14 mouse cellular contexts compared by ENCODE assay signal in the genomic region with DNA sequence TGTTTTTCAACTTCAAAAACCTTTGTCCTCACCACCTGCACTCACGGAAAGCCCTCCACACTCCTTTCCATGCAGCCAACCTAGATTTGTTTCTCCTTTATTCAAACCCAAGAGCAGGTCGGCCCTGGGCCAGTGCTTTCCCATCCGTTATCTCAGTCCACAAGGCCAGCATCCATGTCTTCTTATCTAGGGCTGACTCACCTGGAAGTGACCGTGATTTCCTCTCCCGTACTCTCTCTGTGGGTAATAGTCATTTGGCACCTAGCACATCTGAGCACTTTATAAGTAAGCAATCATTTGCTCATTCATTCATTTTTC.
A peak's percentile ranks its signal among the peaks of the same experiment; 100 is the strongest.
DNase-seq lines count a peak whose midpoint lies in the region; ATAC-seq and TF ChIP-seq lines count a peak whose summit lies in the region.
"Had no signal": no experiment of that assay in that cellular context is flagged by ENCODE, and none has a peak within 500 bp of the region (broad histone marks: within the 10 kb centered on the region; RNA-seq: fewer than 3 reads in every experiment).

No protein-coding gene starts in this region.

- 64% methylated on average over 5 of the region's 5 CpGs for WGBS in kidney, adult 2 months
- WGBS in heart, embryonic 11.5 days (ENCODE audit: insufficient replicate concordance) = 45% methylated on average over 5 of the region's 5 CpGs
- WGBS in limb, embryonic 14.5 days = 60% methylated on average over 5 of the region's 5 CpGs

- no peaks in the 10 kb centered on the region for H3K27me3 ChIP-seq in kidney, adult 2 months (replicated peaks; ENCODE audit: control insufficient read depth, insufficient read depth, low read length)
- peaks cover 8% of the 10 kb centered on the region for H3K27me3 ChIP-seq in heart, embryonic 11.5 days (ENCODE audit: control insufficient read depth, insufficient read depth, low read length)
- no peaks in the 10 kb centered on the region for H3K27me3 ChIP-seq in limb, embryonic 14.5 days (ENCODE audit: control insufficient read depth, insufficient read depth, low read length)
- H3K27me3 ChIP-seq: CH12.LX; neural tube, embryonic 15.5 days had no signal

- ATAC-seq in heart, embryonic 11.5 days (replicated peaks; ENCODE audit: insufficient number of reproducible peaks, low FRiP score, low TSS enrichment) = no peak
- ATAC-seq in limb, embryonic 14.5 days (ENCODE audit: low FRiP score, low read depth) = no peak
- ATAC-seq in erythroid progenitor cell, adult 5-6 weeks (replicated peaks; ENCODE audit: low FRiP score, poor library complexity, severe bottlenecking) = no peak

- peaks cover 15% of the 10 kb centered on the region for H3K4me1 ChIP-seq in kidney, adult 2 months (ENCODE audit: control insufficient read depth, insufficient read depth, low read length)
- H3K4me1 ChIP-seq in heart, embryonic 11.5 days (ENCODE audit: control insufficient read depth, insufficient read depth, low read length) = peaks cover 10% of the 10 kb centered on the region
- peaks cover 14% of the 10 kb centered on the region for H3K4me1 ChIP-seq in limb, embryonic 14.5 days (ENCODE audit: control insufficient read depth, insufficient read depth, low read length)

- TF ChIP-seq CTCF in kidney, adult 2 months (conservative IDR thresholded peaks at IDR 0.05; ENCODE audit: insufficient read depth, insufficient read length, low read depth, low read length) = no peak

- H3K4me2 ChIP-seq in heart, embryonic 11.5 days = no peak overlapping the region
- H3K4me2 ChIP-seq in limb, embryonic 14.5 days (replicated peaks; ENCODE audit: low read depth, low read length, severe bottlenecking) = no peak overlapping the region
- H3K4me2 ChIP-seq: liver, embryonic 11.5 days; neural tube, embryonic 15.5 days had no signal

- no peaks in the 10 kb centered on the region for H3K9me3 ChIP-seq in heart, embryonic 11.5 days (replicated peaks; ENCODE audit: control insufficient read depth, low read length)
- H3K9me3 ChIP-seq in limb, embryonic 14.5 days (ENCODE audit: control insufficient read depth, low read length) = no peaks in the 10 kb centered on the region
- H3K9me3 ChIP-seq: neural tube, embryonic 15.5 days had no signal

- H3K4me3 ChIP-seq in kidney, adult 2 months (ENCODE audit: insufficient read depth, low read depth, low read length) = no peak overlapping the region
- H3K4me3 ChIP-seq in heart, embryonic 11.5 days (ENCODE audit: low read depth, low read length) = no peak overlapping the region
- H3K4me3 ChIP-seq in limb, embryonic 14.5 days (replicated peaks; ENCODE audit: low read length) = no peak overlapping the region
- H3K4me3 ChIP-seq: neural tube, embryonic 15.5 days had no signal

- H3K9ac ChIP-seq in heart, embryonic 11.5 days (ENCODE audit: low read depth, low read length) = no peak overlapping the region
- H3K9ac ChIP-seq in limb, embryonic 14.5 days (ENCODE audit: low read depth, low read length, severe bottlenecking) = no peak overlapping the region
- H3K9ac ChIP-seq: neural tube, embryonic 15.5 days had no signal

- H3K27ac ChIP-seq in kidney, adult 2 months (ENCODE audit: insufficient read depth, low read depth, low read length) = no peak overlapping the region; the same call in 1 of the 2 replicates
- H3K27ac ChIP-seq in heart, embryonic 11.5 days (ENCODE audit: low read depth, low read length) = 0 out of 2 replicates have a peak overlapping the region, but pooled peaks have one; percentile 70
- peak overlapping the region; percentile 46; the same call in 1 of the 2 replicates for H3K27ac ChIP-seq in limb, embryonic 14.5 days (replicated peaks; ENCODE audit: low read depth, low read length)
- H3K27ac ChIP-seq: macrophage had no signal

- no peak for TF ChIP-seq POLR2A in kidney, adult 2 months (IDR thresholded peaks at IDR 0.05; ENCODE audit: low read depth, low read length)
- TF ChIP-seq POLR2A in limb, embryonic 14.5 days (IDR thresholded peaks at IDR 0.05; ENCODE audit: borderline replicate concordance, extremely low read depth, insufficient read depth, insufficient read length) = no peak

- DNase-seq in kidney, adult 2 months = peak; percentile 10
- no peak for DNase-seq in kidney, postnatal 4 days
- peak; percentile 10 for DNase-seq in adrenal gland, postnatal 25 days
- no peak for DNase-seq in limb, embryonic 14.5 days (ENCODE audit: low spot score)
- DNase-seq in adipocyte (ENCODE audit: low spot score) = no peak
- DNase-seq in testis, postnatal 10 days (ENCODE audit: low spot score) = no peak
- DNase-seq: cerebellum, postnatal 25 days; kidney, adult 11 months had no signal

- no peaks in the 10 kb centered on the region for H3K36me3 ChIP-seq in kidney, adult 2 months (ENCODE audit: control insufficient read depth, insufficient read depth, low read length)
- no peaks in the 10 kb centered on the region for H3K36me3 ChIP-seq in heart, embryonic 11.5 days (ENCODE audit: control insufficient read depth, insufficient read depth, low read length)
- no peaks in the 10 kb centered on the region for H3K36me3 ChIP-seq in limb, embryonic 14.5 days (ENCODE audit: control insufficient read depth, insufficient read depth, low read length)
- H3K36me3 ChIP-seq: neural tube, embryonic 15.5 days had no signal

Comparison
In these comparisons a context has a peak if more than half of its experiments do, and no peak if none do; other contexts are left out.
1. DNase-seq: peak in kidney, adult 2 months (single experiment) and adrenal gland, postnatal 25 days (single experiment); none in kidney, postnatal 4 days (0 of 2), limb, embryonic 14.5 days (single experiment), adipocyte (single experiment) and testis, postnatal 10 days (single experiment).